Mouse (Mus musculus) urinary bladder, postnatal 14 days (tissue): ENCODE data around the gene Rbm34.
A peak's percentile ranks its signal among the peaks of the same experiment; 100 is the strongest.
"Not testable (repeated sequence)": the region's sequence is repeated elsewhere in the genome, so short reads cannot be mapped to it uniquely, and the experiment has no call there.

Source experiments
- DNase-seq: peaks from one replicate; pipeline ENCODE4 v3.0.0; 2021; ENCODE audit warnings: low spot score

Rbm34 gene

DNA sequence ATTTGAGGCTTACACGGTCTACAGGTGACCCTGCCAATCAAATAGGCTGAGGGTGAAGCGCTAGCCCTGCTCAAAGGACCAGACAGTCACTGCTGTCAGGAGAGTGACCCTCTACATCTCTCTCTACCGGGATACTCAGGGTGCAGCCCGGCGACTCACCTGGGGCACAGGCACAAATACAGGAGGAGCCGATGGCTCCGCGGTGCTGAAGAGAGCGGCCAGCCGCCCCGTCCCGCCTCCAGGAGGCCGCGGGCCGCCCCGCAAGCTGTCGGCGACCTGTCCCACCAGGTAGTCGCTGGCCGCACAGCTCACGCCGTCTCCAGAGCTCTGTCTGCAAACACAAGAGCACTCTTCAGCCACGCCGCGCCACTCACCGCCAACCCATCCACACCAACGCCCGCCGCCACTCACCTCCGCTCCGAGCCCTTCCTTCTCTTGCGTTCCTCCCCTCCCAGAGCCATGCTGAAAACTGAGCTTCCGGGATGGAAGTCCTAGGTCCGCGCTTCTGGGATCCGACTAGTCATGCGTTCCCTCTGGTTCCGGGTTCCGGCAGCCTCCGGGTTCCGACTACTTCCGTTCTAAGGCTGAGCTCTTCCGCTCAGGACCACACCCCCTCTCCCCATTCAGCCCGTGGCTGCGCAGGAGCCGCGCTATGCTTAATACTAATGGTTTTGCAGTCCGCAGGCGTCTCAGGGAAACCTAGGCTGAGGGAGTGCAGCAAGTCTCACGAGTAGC, at the start of gene Rbm34:
Rbm34 (minus strand) TSS at position 493 of the 735 bp plus-strand sequence.
- DNase-seq = peak; percentile 92

DNA sequence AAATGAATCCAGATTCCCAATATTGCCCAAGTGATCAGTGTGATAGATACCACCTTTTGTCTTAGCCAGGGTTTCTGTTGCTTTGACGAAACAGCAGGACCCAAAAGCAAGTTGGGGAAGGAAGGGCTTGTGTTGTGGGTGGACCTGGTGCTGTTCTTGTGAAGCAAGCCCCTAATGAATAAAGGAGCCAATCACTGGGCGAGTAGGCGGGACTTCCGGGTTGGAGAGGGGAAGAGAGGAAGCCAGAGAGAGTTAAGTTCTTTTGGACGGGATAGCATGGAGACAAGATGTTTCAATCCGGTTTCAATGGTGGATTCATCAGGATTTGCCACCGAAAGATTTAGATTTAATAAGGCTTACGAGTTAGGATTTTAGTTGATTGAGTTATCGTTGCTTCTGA, 40.8 kb upstream of the Rbm34 start:
- DNase-seq = no peak

DNA sequence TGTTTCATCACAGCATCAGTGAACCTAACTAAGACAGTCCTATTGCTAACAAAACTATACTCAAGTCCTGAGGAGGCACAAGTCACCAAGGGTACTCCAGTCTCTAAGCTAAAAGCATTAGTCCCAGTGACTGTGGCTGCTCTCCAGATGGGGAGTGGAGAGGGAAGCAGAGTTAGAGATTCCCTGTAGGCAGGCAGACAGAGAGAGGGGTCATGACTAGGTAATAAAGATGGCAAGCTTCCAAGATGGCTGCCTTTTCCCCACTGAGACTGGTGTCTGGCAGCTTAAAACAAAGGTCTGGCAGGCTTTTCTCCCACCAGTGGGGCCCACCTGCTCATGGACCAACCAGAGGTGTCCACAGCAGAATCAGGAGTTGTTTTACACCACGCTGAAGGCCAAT, 23.6 kb upstream of the Rbm34 start:
- DNase-seq = no peak

DNA sequence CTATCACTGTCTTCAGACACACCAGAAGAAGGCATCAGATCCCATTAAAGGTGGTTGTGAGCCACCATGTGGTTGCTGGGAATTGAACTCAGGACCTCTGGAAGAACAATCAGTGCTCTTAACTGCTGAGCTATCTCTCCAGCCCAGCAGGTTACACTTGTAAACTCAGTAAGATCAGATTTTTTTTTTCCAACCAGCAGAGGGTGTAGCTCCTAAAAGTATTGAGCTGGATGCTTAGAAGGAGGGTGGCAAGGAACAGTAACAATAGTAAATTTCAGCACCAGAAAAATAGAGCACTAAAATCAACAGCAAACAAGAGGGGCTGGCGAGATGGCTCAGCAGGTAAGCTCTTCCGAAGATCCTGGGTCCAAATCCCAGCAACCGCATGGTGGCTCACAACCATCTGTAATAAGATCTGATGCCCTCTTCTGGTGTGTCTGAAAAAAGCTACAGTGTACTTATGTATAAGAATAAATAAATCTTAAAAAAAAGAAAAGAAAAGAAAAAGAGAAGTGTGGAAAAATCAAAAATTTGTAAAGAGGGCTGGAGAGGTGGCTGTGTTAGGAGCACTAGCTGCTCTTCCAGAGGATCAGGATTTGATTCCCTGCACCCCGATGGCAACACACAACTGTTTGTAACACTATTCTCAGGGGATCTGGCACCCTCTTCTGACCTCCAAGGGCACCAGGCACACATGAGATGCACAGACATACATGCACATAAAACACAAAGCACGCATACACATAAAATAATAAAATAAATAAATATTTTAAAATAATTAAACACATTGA, 18.7 kb upstream of the Rbm34 start:
- no peak for DNase-seq

DNA sequence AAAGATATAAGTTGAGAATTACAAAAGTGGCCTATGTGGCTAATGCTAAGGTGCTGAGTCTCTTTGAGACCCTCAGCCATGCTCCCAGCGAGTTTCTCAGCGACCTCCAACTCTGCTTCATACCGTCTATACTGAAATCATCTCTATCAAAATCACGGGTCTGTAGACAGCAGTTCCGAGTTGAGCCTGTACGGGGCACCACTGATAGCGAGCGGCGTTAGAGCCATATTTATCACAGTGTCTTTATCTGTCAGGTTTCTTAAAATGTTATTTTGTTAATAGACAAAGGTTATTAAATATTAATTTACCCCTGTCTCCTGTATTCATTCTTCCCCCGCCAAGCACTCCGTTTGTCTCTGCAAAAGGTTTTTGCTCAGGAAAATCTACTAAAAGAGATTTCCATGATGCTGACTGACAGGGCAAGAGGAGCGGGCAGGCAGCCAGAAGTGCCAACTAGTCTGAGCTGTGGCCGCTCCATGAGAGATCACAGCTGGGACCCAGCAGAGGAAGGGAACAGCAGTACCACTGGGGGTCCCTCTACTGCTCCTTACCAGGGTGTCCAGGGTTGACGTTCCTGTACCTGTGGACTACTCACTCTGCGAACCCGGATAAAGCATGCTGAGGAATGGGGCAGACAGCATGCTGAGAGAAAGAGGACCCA, 17.6 kb upstream of the Rbm34 start:
- DNase-seq = no peak

DNA sequence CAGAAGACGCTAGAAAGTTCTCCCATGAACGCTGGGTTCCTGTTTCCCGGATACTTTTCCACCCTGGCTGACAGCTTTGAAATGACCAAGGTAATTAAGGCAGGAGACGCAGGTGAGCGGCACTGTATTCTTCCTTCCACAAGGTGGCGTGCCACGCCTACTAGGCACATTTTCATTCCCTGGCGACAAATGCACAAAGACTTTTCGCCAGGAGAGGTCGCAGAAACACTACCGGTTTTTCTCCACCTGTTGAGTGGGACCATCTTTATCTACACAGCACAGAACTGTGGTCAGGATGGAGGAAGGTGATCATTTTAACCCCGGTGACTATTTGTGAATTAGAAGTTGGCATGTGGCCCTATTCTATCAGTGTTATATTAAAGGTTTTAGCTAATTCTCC, 15.6 kb upstream of the Rbm34 start:
- peak; percentile 88 for DNase-seq

DNA sequence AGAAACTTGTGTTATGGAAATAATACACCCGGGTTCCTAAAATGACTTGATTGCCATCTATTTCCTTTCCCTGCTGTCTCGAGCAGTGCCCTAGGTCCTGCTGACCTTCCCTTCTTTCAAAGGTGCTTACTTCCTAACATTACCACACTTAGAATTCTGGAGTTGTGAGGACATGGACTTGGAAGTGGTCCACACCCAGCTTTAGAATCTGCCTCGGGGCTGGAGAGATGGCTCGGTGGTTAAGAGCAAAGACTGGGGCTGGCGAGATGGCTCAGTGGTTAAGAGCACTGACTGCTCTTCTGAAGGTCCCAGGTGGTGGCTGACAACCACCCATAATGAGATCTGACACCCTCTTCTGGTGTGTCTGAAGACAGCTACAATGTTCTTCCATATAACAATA, 9.2 kb upstream of the Rbm34 start:
- no peak for DNase-seq

DNA sequence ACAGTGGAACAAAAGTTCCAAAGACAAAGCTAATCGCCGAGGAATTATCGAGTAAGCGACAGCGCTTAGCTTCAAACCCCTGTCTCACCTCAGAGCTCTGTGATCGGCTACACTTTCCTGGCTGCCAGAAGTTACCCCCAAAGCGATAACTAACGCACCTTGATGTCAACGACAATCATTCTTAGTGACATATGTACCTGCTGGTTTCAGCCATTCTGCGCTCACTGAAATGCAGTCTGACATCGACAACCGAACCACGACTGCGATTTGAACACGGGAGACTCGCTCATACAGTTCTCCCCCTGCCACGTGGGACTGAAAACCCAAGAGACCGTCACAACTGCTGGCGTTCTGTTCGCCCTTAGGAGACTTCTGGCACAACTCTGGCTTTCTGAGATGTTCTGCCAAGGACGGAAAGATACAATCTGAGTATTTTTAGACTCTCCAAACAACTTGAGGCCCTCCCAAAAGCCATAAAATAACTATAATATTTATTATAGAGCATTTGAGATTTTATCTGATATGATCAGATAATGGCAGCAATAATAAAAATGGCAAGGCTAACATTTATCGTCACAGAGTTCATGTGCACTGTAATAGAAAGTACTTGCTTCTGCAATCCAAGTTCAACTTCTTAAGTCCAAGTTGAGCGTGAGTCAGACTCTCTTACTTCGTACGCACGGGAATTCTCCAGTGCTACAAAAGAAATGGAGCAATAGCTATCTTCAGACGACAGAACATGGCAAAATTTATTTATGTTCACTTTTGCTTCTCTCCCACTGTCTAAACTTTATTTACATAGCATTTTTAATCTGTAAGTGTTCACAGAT, 8.4 kb upstream of the Rbm34 start:
- DNase-seq = peak; percentile 48

DNA sequence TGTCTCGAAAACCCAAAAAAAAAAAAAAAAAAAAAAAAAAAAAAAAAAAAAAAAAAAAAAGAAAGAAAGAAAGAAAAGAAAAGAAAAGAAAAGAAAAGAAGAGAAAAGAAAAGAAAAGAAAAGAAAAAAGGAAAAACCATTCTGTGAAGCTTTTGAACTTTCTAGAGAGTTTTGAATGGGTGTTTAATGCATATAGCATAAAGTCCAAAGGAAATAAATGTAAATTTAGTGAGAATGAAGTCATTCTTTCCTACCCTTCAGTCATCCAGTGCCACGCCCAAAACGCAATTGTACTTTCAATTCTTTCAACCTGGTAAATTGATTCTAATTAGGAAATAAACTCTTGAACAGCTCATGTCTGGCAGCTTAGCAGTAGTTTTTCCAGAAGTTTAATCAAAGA, 7.7 kb upstream of the Rbm34 start:
- not testable (repeated sequence) for DNase-seq

DNA sequence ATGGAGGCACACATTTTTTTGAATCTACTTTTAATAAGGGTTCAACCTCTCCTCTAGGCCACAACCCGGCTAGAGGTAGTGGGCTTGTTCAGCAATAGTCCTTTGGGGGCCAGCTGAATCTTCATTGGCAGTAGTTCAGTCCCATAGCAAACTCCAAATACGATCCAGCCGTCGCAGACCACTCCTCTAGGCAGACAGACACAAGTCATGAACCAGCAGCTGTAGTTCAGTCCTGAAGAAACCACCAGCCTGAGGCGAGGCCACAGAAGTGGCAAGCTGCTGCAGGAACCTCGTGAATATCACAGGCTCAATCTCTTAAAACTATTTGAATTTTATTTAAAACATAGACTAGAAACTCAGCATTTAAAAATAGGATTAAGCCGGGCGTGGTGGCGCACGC, 7.2 kb upstream of the Rbm34 start:
- no peak for DNase-seq

DNA sequence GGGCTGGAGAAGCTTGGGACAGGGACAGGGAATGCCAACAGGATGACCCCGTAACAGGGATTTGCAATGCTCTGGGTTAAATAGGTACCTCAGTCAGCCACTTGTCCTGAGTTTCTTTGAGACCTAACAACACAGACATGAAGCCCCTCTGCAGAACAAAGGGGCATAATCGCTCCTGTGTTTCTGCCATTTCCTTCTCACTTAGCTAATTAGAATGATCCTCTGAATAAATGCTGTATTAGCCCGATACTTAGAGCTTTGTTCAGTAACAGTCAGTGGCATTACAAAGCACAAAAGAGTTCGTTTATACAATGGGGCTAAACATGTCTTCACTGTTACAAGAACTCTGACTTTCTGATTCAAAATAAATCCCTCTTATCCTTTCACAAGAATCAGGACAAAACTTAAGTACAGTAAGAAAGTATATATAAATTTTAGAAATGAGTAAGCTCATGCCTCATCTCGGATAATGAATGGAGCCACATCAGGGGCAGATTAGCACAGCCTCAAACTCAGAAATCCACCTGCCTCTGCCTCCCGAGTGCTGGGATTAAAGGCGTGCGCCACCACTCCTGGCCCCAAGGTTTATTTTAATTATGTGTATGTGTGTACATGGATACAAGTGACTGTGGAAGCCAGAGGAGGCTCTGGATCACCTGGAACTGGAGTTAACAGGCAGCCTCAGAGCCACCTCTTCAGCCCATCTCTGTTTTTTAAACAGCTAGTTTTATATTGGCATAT, 5.9 kb upstream of the Rbm34 start:
- no peak for DNase-seq

DNA sequence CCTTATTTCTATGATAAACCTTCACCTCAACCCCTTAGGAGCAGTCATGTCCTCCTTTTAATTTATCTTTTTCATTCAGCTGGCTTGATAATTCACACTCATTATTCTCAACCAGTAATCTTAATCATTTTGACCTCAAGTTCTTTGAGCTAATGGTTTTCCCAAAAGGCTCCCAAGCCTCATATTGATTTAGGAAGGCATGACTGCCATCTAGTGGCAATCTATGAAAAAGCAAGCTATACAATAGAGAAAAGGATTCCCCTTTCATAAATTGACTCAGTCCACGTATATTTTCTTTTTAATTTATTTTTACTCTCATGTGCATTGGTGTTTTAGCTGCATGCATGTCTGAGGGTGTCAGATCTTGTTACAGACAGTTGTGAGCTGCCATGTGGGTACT, 4.8 kb upstream of the Rbm34 start:
- no peak for DNase-seq

DNA sequence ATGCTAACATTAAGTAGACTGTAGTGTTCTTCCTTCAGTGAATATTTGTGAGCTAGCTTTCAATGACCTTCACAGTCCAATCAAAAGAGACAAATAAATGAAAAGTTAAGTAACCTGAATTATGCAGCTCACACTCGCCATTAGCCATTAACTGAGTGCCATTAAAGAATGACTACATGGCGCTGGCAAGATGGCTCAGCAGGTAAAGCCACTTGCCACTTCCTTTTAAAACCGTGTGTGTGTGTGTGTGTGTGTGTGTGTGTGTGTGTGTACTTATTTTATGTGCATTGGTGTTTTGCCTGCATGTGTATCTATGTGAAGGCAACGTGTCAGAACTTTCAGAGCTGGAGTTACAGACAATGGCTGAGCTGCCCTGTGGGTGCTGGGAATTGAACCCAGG, 3.6 kb upstream of the Rbm34 start:
- no peak for DNase-seq

DNA sequence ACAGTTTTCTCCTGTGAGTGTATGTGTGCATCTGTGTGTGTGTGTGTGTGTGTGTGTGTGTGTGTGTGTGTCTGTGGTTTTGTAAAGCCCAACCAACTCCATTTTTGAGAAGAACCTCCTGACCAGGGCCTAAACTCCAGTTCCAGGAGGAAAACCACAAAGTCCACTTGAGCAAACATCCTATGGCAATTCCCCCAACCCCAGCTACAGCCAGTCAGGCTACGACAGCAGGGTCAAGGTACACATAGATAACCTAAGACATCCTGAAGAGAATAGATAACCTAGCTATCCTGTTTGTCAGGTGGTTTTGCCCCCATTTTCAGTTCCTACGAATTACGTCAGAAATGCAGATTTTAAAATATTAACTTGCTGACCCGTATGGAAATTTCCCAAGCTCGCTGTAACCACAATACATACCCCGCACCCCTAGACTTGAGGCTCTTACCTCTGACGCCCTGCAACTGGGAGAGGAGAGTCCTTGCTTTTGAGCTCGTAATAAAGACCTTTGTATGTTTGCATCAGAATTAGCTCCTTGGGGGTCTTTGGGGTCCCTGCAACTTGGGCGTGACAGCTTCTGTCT, 2.9 kb upstream of the Rbm34 start:
- no peak for DNase-seq

DNA sequence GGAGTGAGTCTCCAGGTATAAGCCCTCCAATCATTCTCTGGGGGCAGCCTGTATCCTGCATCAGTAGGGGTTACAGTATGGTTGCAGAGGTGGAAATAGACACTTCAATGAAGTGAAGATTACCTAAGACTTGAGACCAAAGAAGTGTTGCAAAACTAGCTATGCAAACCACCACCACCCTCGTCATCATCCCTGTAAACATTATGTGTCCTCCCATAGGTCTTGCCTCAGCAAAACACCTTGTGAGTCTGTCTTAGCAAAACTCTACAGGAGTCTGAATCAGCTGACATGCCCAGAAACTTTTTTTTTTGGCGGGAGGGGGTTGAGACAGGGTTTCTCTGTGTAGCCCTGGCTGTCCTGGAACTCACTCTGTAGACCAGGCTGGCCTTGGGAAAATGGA, 1.8 kb upstream of the Rbm34 start:
- no peak for DNase-seq

DNA sequence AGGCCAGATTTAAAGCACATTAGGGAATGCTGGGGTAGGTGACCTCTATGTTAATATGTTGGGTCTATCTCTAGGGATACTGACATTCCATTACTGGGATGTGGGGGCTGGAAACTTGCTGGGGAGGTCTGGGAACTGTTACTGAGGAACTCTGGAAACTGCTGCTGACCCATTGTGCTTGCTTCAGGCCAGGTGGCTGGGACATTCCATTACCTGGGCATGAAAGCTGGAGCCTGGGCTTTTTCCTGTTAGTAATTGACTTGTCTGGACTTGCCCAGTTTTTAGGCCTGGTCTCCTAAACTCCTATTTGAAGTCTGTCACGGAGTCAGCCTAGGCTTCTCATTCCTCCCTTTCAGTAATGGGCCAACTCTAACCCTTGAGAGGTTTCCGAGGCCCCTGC, 1.2 kb upstream of the Rbm34 start:
- no peak for DNase-seq

DNA sequence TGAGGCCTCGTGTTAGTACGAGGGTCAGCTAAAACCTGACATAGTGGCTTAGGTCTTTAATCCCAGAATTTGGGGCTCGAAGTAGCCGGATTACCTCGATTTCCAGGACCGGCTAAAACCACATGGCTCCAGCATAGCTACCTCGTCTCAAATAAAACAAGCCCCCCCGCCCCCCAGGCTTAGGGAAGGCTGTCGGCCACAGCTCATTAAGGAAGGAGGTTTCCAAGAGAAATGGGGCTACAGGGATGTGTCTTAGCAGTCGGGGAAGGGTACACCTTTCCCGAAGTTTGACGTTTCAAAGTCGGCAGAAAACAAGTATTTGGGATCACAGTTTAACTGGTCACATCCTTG, 418 bp upstream of the Rbm34 start:
- no peak for DNase-seq

DNA sequence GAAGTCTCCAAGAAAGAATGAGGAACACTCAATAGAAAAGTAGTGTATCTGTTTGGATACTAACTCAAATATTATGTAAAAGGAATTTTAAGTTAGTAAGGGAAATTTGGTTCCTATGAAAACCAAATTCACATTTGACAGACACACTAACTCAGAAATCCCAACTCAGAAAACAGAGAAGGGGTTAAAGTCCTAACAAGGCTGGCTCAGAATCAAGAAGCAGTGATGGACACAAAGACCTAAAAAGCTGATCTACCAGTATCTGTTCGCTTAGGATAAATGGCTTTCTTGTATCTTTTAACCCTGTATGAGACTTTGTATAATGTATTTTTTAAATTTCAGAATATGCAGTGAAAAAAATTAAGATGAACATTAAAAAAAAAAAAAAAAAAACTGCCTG, 1.3 kb downstream of the Rbm34 start:
- no peak for DNase-seq

DNA sequence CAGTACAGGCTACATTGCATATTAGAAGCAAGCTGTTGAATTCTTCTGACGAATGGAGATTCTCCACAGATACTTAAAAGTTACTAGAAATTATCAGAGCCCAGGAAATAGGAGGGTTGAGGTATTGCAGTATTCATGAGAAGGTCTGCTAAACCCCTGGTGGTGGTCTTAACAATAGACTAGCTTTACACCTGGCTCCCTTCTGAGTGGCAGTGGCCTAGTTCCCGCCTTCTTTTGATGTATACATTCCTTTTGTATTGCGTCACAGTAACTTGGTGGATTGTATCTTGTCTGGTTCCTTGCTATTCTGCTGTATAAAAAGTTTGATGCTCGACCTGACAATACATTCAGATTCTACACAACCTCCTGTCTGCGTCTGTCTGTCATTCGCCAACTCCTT, 2.8 kb downstream of the Rbm34 start:
- no peak for DNase-seq

DNA sequence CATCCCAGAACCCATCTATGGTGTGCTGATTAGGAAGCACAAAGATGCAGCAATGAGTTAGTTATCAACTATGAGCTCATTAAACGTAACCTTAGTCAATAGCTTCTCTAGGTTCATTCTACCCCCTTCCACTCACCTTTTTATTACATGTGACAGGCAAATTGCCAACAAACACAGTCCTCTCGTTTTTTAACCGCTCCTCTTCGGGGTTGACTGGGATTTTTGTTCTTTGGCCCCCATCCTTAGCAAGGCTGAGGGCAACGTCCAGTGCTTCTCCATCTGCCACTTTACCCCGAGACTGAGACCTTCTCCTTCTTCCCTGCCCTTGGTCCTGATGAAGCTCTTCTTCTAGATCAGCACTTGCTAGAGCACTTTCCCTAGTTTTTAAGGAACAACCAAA, 5.6 kb downstream of the Rbm34 start:
- no peak for DNase-seq

DNA sequence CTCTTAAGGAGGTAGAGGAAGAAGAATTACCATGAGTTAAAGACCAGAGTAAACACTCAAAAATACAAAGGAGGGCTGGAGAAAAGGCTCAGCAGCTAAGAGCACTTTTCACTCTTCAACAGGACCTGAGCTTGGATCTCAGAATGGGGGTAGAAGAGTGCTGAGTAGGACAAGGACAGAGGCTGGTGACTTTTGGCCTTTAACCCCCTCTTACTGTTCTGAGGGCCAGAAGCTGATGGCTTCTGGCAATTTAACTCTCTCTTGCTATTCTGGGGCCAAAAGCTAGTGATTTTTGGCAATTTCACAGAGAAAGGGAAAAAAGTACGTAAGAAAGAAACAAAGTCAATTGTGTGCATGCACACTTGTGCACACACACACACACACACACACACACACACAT, 8.0 kb downstream of the Rbm34 start:
- DNase-seq = no peak
